Mouse (Mus musculus) testis, adult 2 months (tissue): ENCODE measurements around the gene Zbed6. TPM values are rescaled to one million over a fixed set of nuclear protein-coding genes. Genes with fewer than 3 reads are reported as not detected.
A peak's percentile ranks its signal among the peaks of the same experiment; 100 is the strongest.

ENCODE experiments used
- H3K27ac ChIP-seq: fragments of 200-500 bp; 2 replicates; pipeline ENCODE4 v1.5.1; 2012; ENCODE audit warnings: low read depth, low read length; ENCODE audit not compliant: control insufficient read depth, insufficient read depth
- H3K27me3 ChIP-seq: fragments of 200-500 bp; 2 replicates; pipeline ENCODE4 v1.6.1; 2012; ENCODE audit warnings: mild to moderate bottlenecking, low read length, moderate library complexity; ENCODE audit not compliant: control insufficient read depth, insufficient read depth
- H3K36me3 ChIP-seq: fragments of 200-500 bp; 2 replicates; pipeline ENCODE4 v1.6.1; 2012; ENCODE audit warnings: mild to moderate bottlenecking, low read length; ENCODE audit not compliant: control insufficient read depth, insufficient read depth
- H3K4me1 ChIP-seq: fragments of 200-500 bp; 2 replicates; pipeline ENCODE4 v1.6.1; 2012; ENCODE audit warnings: low read length; ENCODE audit not compliant: control insufficient read depth, insufficient read depth
- H3K4me3 ChIP-seq: fragments of 200-500 bp; 2 replicates; pipeline ENCODE4 v1.5.1; 2012; ENCODE audit warnings: low read depth, mild to moderate bottlenecking, low read length, moderate library complexity, mixed read lengths; ENCODE audit not compliant: control insufficient read depth
- CTCF ChIP-seq: fragments of 200-500 bp; IDR thresholded peaks from 2 replicates; pipeline ENCODE4 v1.5.1; 2012; ENCODE audit warnings: low read depth, mild to moderate bottlenecking, inconsistent platforms, low read length, moderate library complexity; ENCODE audit not compliant: control insufficient read depth, insufficient read depth, insufficient replicate concordance
- POLR2A ChIP-seq: fragments of 200-500 bp; IDR thresholded peaks from 2 replicates; pipeline ENCODE4 v1.6.1; 2012; ENCODE audit warnings: low read depth, mild to moderate bottlenecking, inconsistent platforms, low read length, moderate library complexity; ENCODE audit not compliant: control insufficient read depth
- polyA plus RNA-seq: library from polyadenylated mRNA; depleted of rRNA; stranded (reverse); fragments of >200 nt; gene quantifications from 2 replicates; pipeline ENCODE4 v1.2.3, GENCODE M21; 2012; rRNA removed

Gene Zbed6
- polyA plus RNA-seq, 1 experiment: 2.0 TPM

- peak overlapping the region; percentile 50 for H3K27ac ChIP-seq
- H3K36me3 ChIP-seq: peaks cover 3% of the 10 kb centered on the region
- no peaks in the 10 kb centered on the region for H3K27me3 ChIP-seq
- TF ChIP-seq CTCF: no peak
- TF ChIP-seq POLR2A: no peak
- H3K4me1 ChIP-seq: peaks cover 2% of the 10 kb centered on the region; the same call in 1 of the 2 replicates
- peak overlapping the region; percentile 96 for H3K4me3 ChIP-seq
Observed at GRCm38 (mm10) chr1:133610601-133611000, 50.1 kb downstream of the Zbed6 start.

GRCm38 (mm10) chr1:133609771-133610502, 50.7 kb downstream of the Zbed6 start, which contains the start of gene Snrpe:
Gene Snrpe (minus strand): TSS chr1:133610291.
- peak within 1 kb of the TSS; percentile 95 for H3K27ac ChIP-seq
- H3K4me3 ChIP-seq: peak within 1 kb of the TSS; percentile 96
- H3K27me3 ChIP-seq: no peaks in the 10 kb centered on the region
- peaks cover 3% of the 10 kb centered on the region for H3K36me3 ChIP-seq
- peak; percentile 99 for TF ChIP-seq CTCF
- TF ChIP-seq POLR2A: peak; percentile 86
- H3K4me1 ChIP-seq: peaks cover 2% of the 10 kb centered on the region; the same call in 1 of the 2 replicates

Other genes with a start within 250 kb of the Zbed6 start
- 5.7 and 5.9 TPM in 2 replicates for gene Sox13, start 236.5 kb downstream of the Zbed6 start, polyA plus RNA-seq
- 34.5 and 45.3 TPM in 2 replicates for gene Snrpe, start 50.6 kb downstream of the Zbed6 start, polyA plus RNA-seq
- 1.2 and 1.3 TPM in 2 replicates for gene Gm38394, start 433 bp upstream of the Zbed6 start, polyA plus RNA-seq
- 0.41 and 0.62 TPM in 2 replicates for gene Lax1, start 29.2 kb upstream of the Zbed6 start, polyA plus RNA-seq
- 21.8 and 22.8 TPM in 2 replicates for gene Atp2b4, start 140.2 kb upstream of the Zbed6 start, polyA plus RNA-seq
- gene Optc, start 247.1 kb upstream of the Zbed6 start, polyA plus RNA-seq: 0.86 and 1.5 TPM in 2 replicates